Mouse (Mus musculus) left cerebral cortex, postnatal 10 days (tissue): ENCODE measurements around the gene Phkb. TPM values are rescaled to one million over a fixed set of nuclear protein-coding genes. Genes with fewer than 3 reads are reported as not detected.

Experiments
- DNase-seq, 2 experiments: peaks; one replicate each; pipeline ENCODE4 v3.0.0; 2021 to 2022; ENCODE audit warnings: low spot score in 2 of 2, mixed read lengths in 1 of 2; ENCODE audit errors: extremely low spot score in 1 of 2
- intact Hi-C: fragments of 180-260 bp; cut with DNase I; formaldehyde crosslinking; loops from one replicate; pipeline ENCODE4 v1.15.1; 2025
- total RNA-seq, 2 experiments: library from RNA; stranded (reverse); gene quantifications; 2 replicates each; pipeline ENCODE4 v1.2.3; 2021

Phkb gene
- total RNA-seq, 2 experiments from 2014 or later, result 23.9 to 30.8 TPM

GRCm38 (mm10) chr8:85925574-85925973, 84.8 kb downstream of the Phkb start:
- DNase-seq, result no peak
- intact Hi-C loops, result loop anchor here (10.0 kb wide), 1 partner anchor 221 kb away; the partner anchor contains the start of gene Neto2

DNA sequence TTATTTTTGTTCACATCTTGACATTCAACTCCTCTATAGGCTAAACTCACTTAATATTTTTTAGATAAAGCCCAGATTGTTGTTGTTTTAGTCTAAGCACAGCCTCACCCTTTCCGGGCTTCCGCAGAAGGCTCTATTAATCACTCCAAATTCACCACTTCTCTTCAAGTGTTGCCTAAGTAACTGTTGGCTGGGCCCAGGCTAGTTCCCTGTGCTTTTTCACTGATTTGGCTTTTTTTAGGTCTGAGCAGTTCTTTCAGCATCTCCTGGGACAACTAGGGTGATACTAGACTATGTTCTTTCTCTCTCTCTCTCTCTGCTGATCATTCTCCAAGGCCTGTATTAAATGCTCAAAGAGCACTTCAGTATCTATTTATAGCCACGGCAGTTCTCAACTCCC, 85.3 kb downstream of the Phkb start:
- intact Hi-C loops, result loop anchor here (10.0 kb wide), 1 partner anchor 221 kb away; the partner anchor contains the start of gene Neto2
- peak in 1 of 2 experiments; percentile 27 for DNase-seq

DNA sequence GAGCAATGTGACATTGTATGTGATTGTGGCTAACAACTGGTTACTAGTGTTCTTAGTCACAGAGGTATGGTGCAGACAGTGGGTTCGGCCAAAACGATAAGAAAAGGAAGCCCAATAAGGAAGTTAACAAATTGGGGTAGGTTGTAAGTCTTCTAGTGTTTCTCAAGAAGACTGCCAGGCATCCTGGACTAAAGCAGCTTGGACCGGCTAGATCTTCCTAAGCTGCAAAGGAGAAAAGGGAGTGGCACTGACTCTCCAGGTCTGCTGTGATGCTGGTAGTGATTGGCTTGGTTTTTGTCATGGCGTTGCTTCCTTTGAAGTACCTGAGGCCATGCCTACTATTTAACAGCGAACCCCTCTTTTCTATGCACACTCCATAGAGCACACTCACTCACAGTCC, 95.4 kb downstream of the Phkb start:
- intact Hi-C loops, result no loop called here
- no peak for DNase-seq

DNA sequence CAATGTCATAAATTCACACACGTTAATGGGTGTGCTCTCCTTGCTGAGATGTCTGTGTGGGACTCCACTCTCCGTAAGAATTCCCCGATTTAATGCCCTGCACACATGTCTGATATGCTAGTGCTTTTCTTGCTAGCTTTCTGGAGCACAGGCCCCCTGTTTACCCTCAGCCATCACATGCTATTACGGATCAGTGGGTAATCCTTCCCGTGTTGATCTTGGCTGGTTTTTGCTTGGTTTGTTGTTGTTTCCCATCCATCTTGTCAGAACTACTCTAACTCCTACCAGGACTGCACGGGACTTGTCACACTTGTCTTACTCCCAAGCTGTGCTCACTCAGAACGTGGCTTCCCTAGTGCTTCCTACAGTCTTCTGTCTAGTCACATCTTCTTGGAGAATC, 96.6 kb downstream of the Phkb start:
- no peak for DNase-seq
- intact Hi-C loops, result no loop called here

DNA sequence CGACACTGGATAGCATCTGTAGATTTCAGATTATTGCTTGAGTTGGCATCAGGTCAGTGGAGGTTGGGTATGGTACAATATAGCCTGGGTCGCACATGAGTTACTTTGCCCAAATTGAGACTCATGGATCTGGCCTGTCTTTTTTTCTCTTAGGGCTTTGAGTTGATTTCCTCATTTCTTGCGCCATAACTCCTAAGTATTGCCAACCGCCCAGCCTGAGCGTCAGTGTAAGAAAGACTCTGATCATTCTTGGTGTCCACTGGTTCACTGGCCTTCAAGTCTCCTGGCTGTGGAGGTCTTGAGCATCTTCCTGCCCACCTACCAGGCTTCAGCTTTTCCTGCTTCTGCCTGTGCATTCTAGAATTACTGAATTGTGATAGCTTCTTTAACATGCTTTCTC, 104.1 kb downstream of the Phkb start:
- intact Hi-C loops, result no loop called here
- DNase-seq, result no peak

DNA sequence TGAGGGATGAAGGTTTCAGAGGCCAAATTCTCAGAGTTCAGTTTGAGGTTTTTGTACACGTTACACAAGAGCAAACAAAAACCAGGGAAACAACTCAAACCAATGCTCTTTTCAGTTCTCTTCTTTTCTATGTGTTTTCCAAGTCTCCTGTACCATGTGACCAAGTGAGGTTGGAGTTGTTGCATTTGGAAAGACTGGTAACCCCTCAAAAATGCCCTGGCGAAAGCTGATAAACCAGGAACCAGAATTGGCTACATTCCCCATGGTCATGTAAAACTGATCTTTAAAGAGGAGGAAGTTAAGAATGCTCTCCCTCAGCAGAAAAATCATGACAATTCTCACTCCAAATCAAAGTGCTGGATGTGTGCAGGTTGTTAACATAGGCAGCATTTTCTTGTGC, 117.6 kb downstream of the Phkb start:
- intact Hi-C loops, result no loop called here
- no peak for DNase-seq

- no peak for DNase-seq
- intact Hi-C loops, result no loop called here
Measured at GRCm38 (mm10) chr8:85959880-85960279, 119.1 kb downstream of the Phkb start.

- intact Hi-C loops, result no loop called here
- no peak for DNase-seq
Measured at GRCm38 (mm10) chr8:85977588-85978077, 136.9 kb downstream of the Phkb start.

GRCm38 (mm10) chr8:85992911-85993310, 152.2 kb downstream of the Phkb start:
- intact Hi-C loops, result no loop called here
- no peak for DNase-seq

DNA sequence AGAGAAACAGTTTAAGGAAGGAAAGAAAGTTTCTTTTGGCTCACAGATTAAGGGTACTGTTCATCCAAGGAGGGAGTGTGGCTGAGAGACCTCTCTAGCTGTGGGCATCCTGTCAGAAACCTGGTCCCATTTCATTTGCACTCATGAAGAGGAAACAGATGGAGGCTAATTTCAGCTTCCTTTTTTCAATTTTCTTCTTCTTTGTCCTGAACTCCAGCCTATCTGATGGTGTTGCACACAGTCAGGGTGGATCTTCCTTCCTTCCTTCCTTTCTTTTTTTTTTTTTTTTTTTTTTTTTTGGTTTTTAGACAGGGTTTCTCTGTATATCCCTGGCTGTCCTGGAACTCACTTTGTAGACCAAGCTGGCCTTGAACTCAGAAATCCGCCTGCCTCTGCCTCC, 152.9 kb downstream of the Phkb start:
- intact Hi-C loops, result no loop called here
- no peak for DNase-seq

GRCm38 (mm10) chr8:85995971-85996370, 155.2 kb downstream of the Phkb start:
- intact Hi-C loops, result no loop called here
- no peak for DNase-seq

DNA sequence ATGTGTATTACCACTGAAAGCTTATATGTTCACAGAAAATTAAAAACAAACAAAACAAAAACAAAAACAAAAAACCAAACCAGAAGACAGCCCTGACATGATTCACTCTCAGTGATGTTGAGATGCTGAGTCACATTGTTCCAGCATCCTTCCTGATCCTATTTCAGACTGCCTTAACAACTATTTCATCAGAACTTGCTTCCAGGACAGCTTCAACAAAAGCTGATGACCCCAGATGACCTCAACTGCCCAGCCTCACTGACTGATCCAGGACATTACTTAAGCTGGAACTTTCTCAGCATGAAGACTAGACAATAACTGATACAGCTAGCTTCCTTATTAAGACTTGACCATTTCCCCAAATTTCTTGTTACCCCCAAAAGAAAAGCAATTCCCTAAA, 165.7 kb downstream of the Phkb start:
- intact Hi-C loops, result no loop called here

DNA sequence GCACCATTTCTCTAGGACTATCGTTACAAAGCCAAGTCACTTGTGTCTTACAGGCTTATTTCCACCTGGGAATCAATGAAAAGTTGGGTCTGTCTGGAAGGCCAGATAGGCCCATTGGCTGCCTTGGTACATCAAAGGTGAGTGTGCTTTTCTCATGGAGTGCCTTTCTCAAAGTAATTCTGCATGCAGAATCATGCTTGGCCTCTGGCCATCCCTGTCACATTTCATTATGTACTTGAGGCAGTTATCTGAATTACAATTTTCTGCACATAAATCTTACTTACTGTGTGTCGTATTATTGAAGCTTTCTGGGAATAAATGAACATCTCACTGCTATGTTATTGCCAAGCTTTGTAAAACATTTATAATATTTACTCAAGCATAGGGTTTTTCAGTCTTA, 176.0 kb downstream of the Phkb start:
- DNase-seq, result no peak
- intact Hi-C loops, result no loop called here

More for the DNA sequence above, 165.7 kb downstream of the Phkb start:
- DNase-seq, result no peak

DNA sequence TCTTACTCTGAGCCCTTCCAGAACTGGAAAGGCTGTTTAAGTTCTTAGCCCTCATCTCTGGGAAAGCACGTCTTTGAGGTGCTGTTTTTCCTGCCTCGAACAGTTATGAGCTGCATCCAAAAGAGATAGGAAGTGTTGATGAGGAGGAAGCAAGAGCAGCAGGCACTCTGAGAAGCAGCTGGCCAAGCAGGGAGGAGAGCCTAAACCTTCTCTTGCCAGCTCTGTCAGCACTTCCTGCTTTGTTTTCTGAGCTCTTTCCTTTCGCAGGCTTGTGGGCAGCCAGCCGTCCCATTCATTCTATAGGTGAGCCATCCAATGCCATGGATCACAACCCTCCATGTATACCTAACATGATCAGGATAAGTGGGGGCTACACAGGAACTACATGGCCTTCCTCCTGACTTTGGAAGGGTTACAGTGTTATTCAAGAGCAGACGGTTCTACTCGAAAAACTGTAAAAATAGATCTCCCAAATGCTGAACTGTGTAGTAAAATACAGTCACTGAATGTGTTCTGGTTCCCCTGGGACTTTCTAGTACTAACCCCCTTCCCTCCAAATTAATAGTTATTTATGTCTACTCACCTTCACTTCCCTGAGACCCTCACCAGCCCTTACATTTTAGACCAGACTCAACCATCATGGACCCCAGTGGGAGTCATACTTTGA, 188.0 kb downstream of the Phkb start:
- DNase-seq, result peak in 1 of 2 experiments; percentile 58
- intact Hi-C loops, result no loop called here

GRCm38 (mm10) chr8:86029451-86029850, 188.7 kb downstream of the Phkb start:
- DNase-seq, result no peak
- intact Hi-C loops, result no loop called here

- intact Hi-C loops, result no loop called here
- no peak for DNase-seq
Measured at GRCm38 (mm10) chr8:86034662-86035365, 194.1 kb downstream of the Phkb start.

DNA sequence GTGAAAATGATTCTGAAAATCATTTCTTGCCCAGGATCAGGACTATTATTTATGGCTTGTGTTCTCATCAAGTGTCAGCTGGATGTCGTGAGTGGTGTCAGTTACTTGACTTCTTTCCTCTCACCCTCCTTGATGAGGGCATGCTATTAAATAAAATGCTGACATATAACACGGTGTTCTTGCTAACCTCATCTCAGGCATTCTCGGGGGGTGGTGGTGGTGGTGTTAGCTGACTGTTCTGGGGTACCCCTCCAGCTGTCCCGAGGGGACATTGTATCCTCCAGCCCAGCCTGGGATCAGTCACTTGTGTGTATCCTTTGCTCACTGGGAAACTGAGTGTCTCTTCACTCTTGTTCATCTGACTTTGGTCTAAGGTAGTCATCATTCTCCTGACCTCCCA, 194.6 kb downstream of the Phkb start:
- DNase-seq, result no peak
- intact Hi-C loops, result no loop called here

- DNase-seq, result no peak
- intact Hi-C loops, result no loop called here
Measured at GRCm38 (mm10) chr8:86038462-86038861, 197.7 kb downstream of the Phkb start.

DNA sequence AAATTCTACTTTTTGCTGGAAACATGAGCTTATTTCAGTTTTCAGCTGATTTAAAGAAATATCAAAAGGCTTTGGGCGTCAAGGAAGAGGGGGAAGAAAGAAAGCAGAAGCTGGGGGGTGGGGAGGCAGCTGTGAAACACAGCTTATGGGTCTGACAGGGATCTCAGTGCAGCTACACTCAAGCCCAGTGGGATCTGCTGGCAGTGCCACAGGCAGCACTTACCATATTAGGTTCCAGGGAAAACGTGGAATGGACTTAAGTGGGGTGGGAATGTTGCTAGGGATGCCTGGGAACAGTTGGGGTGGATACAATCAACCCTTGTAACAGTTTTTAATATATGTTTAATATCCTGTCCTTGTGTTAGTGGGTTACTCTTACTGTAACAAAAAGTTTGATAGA, 201.3 kb downstream of the Phkb start:
- intact Hi-C loops, result no loop called here
- DNase-seq, result no peak

- DNase-seq, result no peak
- intact Hi-C loops, result no loop called here
Measured at GRCm38 (mm10) chr8:86050882-86051281, 210.1 kb downstream of the Phkb start.
